Mouse (Mus musculus) embryonic facial prominence, embryonic 15.5 days (tissue): ENCODE results near the gene Nos1ap. TPM values are rescaled to one million over a fixed set of nuclear protein-coding genes. Genes with fewer than 3 reads are reported as not detected.

Experiments used
- ATAC-seq: fragments of 200-750 bp; cut with Nextera tagmentation; 2 replicates; pipeline ENCODE4 v1.8.0; 2017; ENCODE audit warnings: low read depth, moderate TSS enrichment; ENCODE audit not compliant: insufficient number of reproducible peaks, low FRiP score, low TSS enrichment
- H3K27ac ChIP-seq: fragments of 300-500 bp; sonication (generic); replicated peaks from 2 replicates; pipeline ENCODE4 v1.5.1; 2015; ENCODE audit warnings: mild to moderate bottlenecking, inconsistent platforms
- H3K27me3 ChIP-seq: fragments of 300-500 bp; sonication (generic); 2 replicates; pipeline ENCODE4 v1.6.1; 2015; ENCODE audit warnings: inconsistent platforms
- H3K36me3 ChIP-seq: fragments of 300-500 bp; sonication (generic); 2 replicates; pipeline ENCODE4 v1.6.1; 2015; ENCODE audit warnings: mild to moderate bottlenecking, inconsistent platforms
- H3K4me1 ChIP-seq: fragments of 300-500 bp; sonication (generic); 2 replicates; pipeline ENCODE4 v1.6.1; 2015; ENCODE audit warnings: inconsistent platforms
- H3K4me2 ChIP-seq: fragments of 300-500 bp; sonication (generic); replicated peaks from 2 replicates; pipeline ENCODE4 v1.6.1; 2015; ENCODE audit warnings: mild to moderate bottlenecking, inconsistent platforms
- H3K4me3 ChIP-seq: fragments of 300-500 bp; sonication (generic); replicated peaks from 2 replicates; pipeline ENCODE4 v1.5.1; 2015; ENCODE audit warnings: mild to moderate bottlenecking, inconsistent platforms
- H3K9ac ChIP-seq: fragments of 300-500 bp; sonication (generic); 2 replicates; pipeline ENCODE4 v1.6.1; 2015; ENCODE audit warnings: inconsistent platforms
- H3K9me3 ChIP-seq: fragments of 300-500 bp; sonication (generic); replicated peaks from 2 replicates; pipeline ENCODE4 v1.6.1; 2016; ENCODE audit warnings: inconsistent platforms
- WGBS: fragments of 180-500 bp; shearing (Covaris S2); methylation state at CpG from one replicate; pipeline ENCODE4 v1.1.7; 2015; 5-methylcytosine and 5-hydroxymethylcytosine counted together
- polyA plus RNA-seq: library from polyadenylated mRNA; unstranded; fragments of >200 nt; fragmentation: Nextera tagmentation; extraction: Ambion mirVana; gene quantifications from 2 replicates; pipeline ENCODE4 v1.2.1, GENCODE M21; 2015

Gene Nos1ap
- polyA plus RNA-seq, 1 experiment from 2014 or later: 13.1 TPM

GRCm38 (mm10) chr1:170339943-170340342 is 249.7 kb downstream of the Nos1ap start:
- Histone ChIP-seq H3K27me3 (no peaks in the 10 kb centered on the region), H3K36me3 (no peaks in the 10 kb centered on the region), H3K4me1 (no peaks in the 10 kb centered on the region), H3K4me3 (no peak overlapping the region), H3K4me2 (no peak overlapping the region), H3K9me3 (no peaks in the 10 kb centered on the region), H3K27ac (no peak overlapping the region), H3K9ac (no peak overlapping the region)
- 82% methylated on average over 3 of the region's 3 CpGs for WGBS
- ATAC-seq: no peak

GRCm38 (mm10) chr1:170332775-170333174 is 256.9 kb downstream of the Nos1ap start:
- H3K27ac ChIP-seq: no peak overlapping the region
- no peak overlapping the region for H3K4me2 ChIP-seq
- H3K9ac ChIP-seq: no peak overlapping the region
- H3K4me1 ChIP-seq: no peaks in the 10 kb centered on the region
- H3K36me3 ChIP-seq: no peaks in the 10 kb centered on the region
- H3K27me3 ChIP-seq: no peaks in the 10 kb centered on the region
- H3K9me3 ChIP-seq: no peaks in the 10 kb centered on the region
- no peak overlapping the region for H3K4me3 ChIP-seq
- 85% methylated on average over 4 of the region's 4 CpGs for WGBS
- no peak for ATAC-seq

GRCm38 (mm10) chr1:170331926-170332325 is 257.7 kb downstream of the Nos1ap start:
- no peak overlapping the region for H3K4me3 ChIP-seq
- H3K27ac ChIP-seq: no peak overlapping the region
- no peak for ATAC-seq
- H3K36me3 ChIP-seq: no peaks in the 10 kb centered on the region
- H3K27me3 ChIP-seq: no peaks in the 10 kb centered on the region
- no peak overlapping the region for H3K4me2 ChIP-seq
- no peak overlapping the region for H3K9ac ChIP-seq
- 73% methylated on average over 6 of the region's 6 CpGs for WGBS
- H3K4me1 ChIP-seq: no peaks in the 10 kb centered on the region
- no peaks in the 10 kb centered on the region for H3K9me3 ChIP-seq

- Histone ChIP-seq H3K27me3 (no peaks in the 10 kb centered on the region), H3K4me3 (no peak overlapping the region), H3K4me2 (no peak overlapping the region), H3K36me3 (no peaks in the 10 kb centered on the region), H3K27ac (no peak overlapping the region), H3K4me1 (no peaks in the 10 kb centered on the region), H3K9ac (no peak overlapping the region), H3K9me3 (no peaks in the 10 kb centered on the region)
- ATAC-seq: no peak
- WGBS: 91% methylated on average over 4 of the region's 4 CpGs
These were observed 264.4 kb downstream of the Nos1ap start for GRCm38 (mm10) chr1:170325277-170325676.

GRCm38 (mm10) chr1:170324312-170324711 is 265.3 kb downstream of the Nos1ap start:
- no peak overlapping the region for H3K9ac ChIP-seq
- H3K4me1 ChIP-seq: no peaks in the 10 kb centered on the region
- WGBS: 91% methylated on average over 1 of the region's 1 CpGs
- no peaks in the 10 kb centered on the region for H3K9me3 ChIP-seq
- no peak overlapping the region for H3K4me3 ChIP-seq
- ATAC-seq: no peak
- no peaks in the 10 kb centered on the region for H3K36me3 ChIP-seq
- no peak overlapping the region for H3K27ac ChIP-seq
- H3K27me3 ChIP-seq: no peaks in the 10 kb centered on the region
- no peak overlapping the region for H3K4me2 ChIP-seq

- Histone ChIP-seq H3K9me3 (no peaks in the 10 kb centered on the region), H3K4me2 (no peak overlapping the region), H3K4me1 (no peaks in the 10 kb centered on the region), H3K27me3 (no peaks in the 10 kb centered on the region), H3K36me3 (no peaks in the 10 kb centered on the region), H3K4me3 (no peak overlapping the region), H3K9ac (no peak overlapping the region), H3K27ac (no peak overlapping the region)
- whole genome bisulfite sequencing: 78% methylated on average over 10 of the region's 10 CpGs
- no peak for ATAC-seq
These were observed 266.7 kb downstream of the Nos1ap start for GRCm38 (mm10) chr1:170323001-170323400.

GRCm38 (mm10) chr1:170322046-170322445 is 267.6 kb downstream of the Nos1ap start:
- no peak overlapping the region for H3K4me3 ChIP-seq
- no peak for ATAC-seq
- no peak overlapping the region for H3K27ac ChIP-seq
- H3K4me2 ChIP-seq: no peak overlapping the region
- H3K36me3 ChIP-seq: no peaks in the 10 kb centered on the region
- H3K27me3 ChIP-seq: no peaks in the 10 kb centered on the region
- H3K4me1 ChIP-seq: no peaks in the 10 kb centered on the region
- WGBS: 91% methylated on average over 2 of the region's 2 CpGs
- no peak overlapping the region for H3K9ac ChIP-seq
- H3K9me3 ChIP-seq: no peaks in the 10 kb centered on the region

- H3K4me2 ChIP-seq: no peak overlapping the region
- H3K9ac ChIP-seq: no peak overlapping the region
- no peaks in the 10 kb centered on the region for H3K27me3 ChIP-seq
- ATAC-seq: no peak
- H3K4me1 ChIP-seq: no peaks in the 10 kb centered on the region
- no peaks in the 10 kb centered on the region for H3K9me3 ChIP-seq
- no peak overlapping the region for H3K4me3 ChIP-seq
- H3K36me3 ChIP-seq: no peaks in the 10 kb centered on the region
- H3K27ac ChIP-seq: no peak overlapping the region
- 70% methylated on average over 6 of the region's 6 CpGs for WGBS
These were observed 278.2 kb downstream of the Nos1ap start for GRCm38 (mm10) chr1:170311431-170311830.

- Histone ChIP-seq H3K9ac (no peak within 1 kb of the TSS), H3K36me3 (no peaks in the 10 kb centered on the region), H3K27ac (no peak within 1 kb of the TSS), H3K4me2 (no peak within 1 kb of the TSS), H3K4me3 (no peak within 1 kb of the TSS), H3K9me3 (no peaks in the 10 kb centered on the region), H3K27me3 (no peaks in the 10 kb centered on the region), H3K4me1 (no peaks in the 10 kb centered on the region)
- 92% methylated on average over 4 of the region's 4 CpGs for WGBS
- no peak for ATAC-seq
These were observed 281.2 kb downstream of the Nos1ap start, which contains the start of gene Spata46 for GRCm38 (mm10) chr1:170308503-170308902. TSS of gene Spata46 (plus strand) at chr1:170308803.

GRCm38 (mm10) chr1:170306232-170306631 is 283.4 kb downstream of the Nos1ap start, which contains the start of gene Gm7694:
TSS of gene Gm7694 (minus strand) at chr1:170306332.
- H3K4me3 ChIP-seq: no peak within 1 kb of the TSS
- WGBS: 95% methylated on average over 4 of the region's 4 CpGs
- H3K4me1 ChIP-seq: no peaks in the 10 kb centered on the region
- no peak within 1 kb of the TSS for H3K9ac ChIP-seq
- no peaks in the 10 kb centered on the region for H3K36me3 ChIP-seq
- ATAC-seq: no peak
- H3K9me3 ChIP-seq: no peaks in the 10 kb centered on the region
- no peaks in the 10 kb centered on the region for H3K27me3 ChIP-seq
- no peak within 1 kb of the TSS for H3K4me2 ChIP-seq
- H3K27ac ChIP-seq: no peak within 1 kb of the TSS

- Histone ChIP-seq H3K36me3 (no peaks in the 10 kb centered on the region), H3K4me3 (no peak overlapping the region), H3K4me1 (no peaks in the 10 kb centered on the region), H3K9ac (no peak overlapping the region), H3K27me3 (no peaks in the 10 kb centered on the region), H3K4me2 (no peak overlapping the region), H3K27ac (no peak overlapping the region), H3K9me3 (no peaks in the 10 kb centered on the region)
- ATAC-seq: no peak
- 85% methylated on average over 10 of the region's 10 CpGs for WGBS
These were observed 284.7 kb downstream of the Nos1ap start for GRCm38 (mm10) chr1:170305002-170305401.

- Histone ChIP-seq H3K9me3 (no peaks in the 10 kb centered on the region), H3K4me2 (no peak overlapping the region), H3K27ac (no peak overlapping the region), H3K36me3 (no peaks in the 10 kb centered on the region), H3K4me3 (no peak overlapping the region), H3K9ac (no peak overlapping the region), H3K4me1 (no peaks in the 10 kb centered on the region), H3K27me3 (no peaks in the 10 kb centered on the region)
- ATAC-seq: no peak
- WGBS: 62% methylated on average over 6 of the region's 6 CpGs
These were observed 286.6 kb downstream of the Nos1ap start for GRCm38 (mm10) chr1:170303103-170303502.
